Mouse (Mus musculus): ENCODE results near the gene Atrnl1. TPM values are rescaled to one million over a fixed set of nuclear protein-coding genes. Genes with fewer than 3 reads are reported as not detected.

The Atrnl1 gene
- total RNA-seq, 4 experiments from 2014 or later: 13.7 to 16.1 (median 15.1) TPM

DNA sequence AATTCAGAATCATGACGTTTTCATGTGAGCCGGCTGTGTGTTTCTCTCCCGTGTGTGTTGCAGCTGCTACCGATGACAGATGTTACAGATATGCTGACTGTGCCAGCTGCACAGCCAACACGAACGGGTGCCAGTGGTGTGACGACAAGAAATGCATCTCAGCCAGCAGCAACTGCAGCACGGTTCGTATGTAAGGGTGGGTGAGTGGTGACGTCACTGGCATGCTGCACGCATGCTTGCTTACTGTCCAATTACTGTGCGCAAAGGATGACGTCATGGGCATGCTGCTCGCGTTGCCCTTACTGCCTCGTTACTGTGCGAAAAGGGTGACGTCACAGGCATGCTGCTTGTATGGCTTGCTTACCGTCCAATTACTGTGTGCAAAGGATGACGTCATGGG is 75.8 kb downstream of the Atrnl1 start:
- no peak for DNase-seq (ENCODE audit: low spot score)

DNA sequence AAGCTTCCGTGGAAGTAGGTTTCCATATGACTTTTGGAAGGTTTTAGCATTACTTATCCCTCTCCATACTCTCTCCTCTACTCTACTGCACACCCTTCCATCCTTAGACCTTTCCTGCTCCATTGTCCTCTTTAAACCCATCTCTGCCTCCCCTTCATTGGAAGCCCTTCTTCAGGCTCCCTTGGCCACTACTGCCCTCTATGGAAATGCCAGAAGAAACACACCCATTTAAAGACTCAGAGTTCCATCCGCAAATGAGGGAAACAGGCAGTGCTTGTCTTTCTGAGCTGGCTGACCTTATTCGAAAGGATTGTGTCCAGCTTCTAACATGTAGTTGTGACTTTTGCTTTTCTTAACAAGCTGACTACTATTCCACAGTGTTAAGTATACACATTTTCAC is 81.7 kb downstream of the Atrnl1 start:
- DNase-seq (ENCODE audit: low spot score): peak; percentile 3

DNA sequence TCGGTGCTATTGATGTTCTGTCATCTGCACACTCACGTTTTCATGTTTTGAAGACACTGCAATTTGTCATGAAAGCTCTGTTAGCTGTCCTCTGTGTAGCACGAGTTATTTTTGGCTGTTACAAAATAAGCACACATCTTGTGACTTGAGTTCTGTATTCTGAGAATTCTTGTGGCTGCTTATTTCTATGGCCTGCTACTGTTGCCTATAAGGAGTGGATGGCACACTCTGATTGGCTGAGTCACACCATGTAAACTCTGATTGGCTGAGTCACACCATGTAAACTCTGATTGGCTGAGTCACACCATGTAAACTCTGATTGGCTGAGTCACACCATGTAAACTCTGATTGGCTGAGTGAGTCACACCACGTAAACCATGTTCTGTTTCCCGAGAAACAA is 85.9 kb downstream of the Atrnl1 start:
- peak; percentile 3 for DNase-seq (ENCODE audit: low spot score)

DNA sequence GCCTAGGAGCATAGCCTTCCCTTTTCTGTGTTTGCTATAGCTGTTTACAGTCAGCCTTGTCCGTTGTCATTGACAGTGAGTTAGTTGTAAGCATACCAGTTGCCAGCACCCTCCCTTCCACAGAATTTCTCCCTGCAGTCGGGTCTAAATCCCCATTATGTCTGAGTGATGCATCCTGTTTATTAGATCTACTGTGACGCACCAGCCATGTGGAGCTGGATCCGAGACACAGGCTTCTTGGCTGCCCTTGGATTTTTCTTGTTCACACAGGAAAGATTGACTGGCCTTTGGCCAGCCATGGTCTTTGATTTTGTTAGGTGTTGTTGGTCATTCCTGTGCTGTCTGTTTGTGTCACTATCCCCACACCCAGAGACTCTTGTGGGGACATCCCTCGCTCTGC is 102.3 kb downstream of the Atrnl1 start:
- DNase-seq (ENCODE audit: low spot score): peak; percentile 4

DNA sequence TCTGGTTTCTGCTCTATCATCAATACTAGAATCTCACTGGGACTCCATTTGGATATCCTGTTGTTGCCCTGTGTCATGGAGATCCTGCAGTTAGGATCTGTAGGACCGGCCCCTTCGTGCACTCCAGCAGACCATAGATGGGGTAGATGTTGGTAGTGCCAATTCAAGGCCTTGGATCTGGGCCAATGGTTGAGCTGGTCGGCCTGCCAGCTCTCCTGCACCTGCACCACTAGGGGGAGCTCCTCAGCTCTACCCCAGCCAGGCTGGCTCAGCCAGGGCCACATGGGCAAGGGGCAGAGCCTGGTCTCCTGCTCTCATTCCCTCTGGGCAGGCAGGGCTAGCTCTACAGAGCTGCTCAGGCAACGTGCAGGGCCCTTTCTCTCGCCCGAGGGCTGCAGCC is 114.1 kb downstream of the Atrnl1 start:
- peak; percentile 16 for DNase-seq (ENCODE audit: low spot score)

DNA sequence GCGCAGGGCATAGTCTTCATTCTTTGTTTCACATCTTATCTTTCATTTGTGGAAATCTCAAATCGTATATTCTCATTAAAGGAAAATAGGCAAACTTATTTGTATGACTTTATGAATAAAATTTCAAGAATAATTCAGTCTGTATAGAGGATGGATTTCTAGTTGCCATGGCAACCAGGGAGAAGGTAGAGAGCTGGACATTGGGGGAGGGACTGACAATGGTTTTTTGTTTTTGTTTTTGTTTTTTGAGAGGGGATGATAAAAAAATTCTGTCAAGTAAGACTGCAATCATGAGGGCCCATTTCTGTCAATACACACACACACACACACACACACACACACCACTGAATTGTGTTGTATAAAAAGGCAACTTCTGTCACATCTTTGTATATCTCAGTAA is 114.5 kb downstream of the Atrnl1 start:
- no peak for DNase-seq (ENCODE audit: low spot score)

DNA sequence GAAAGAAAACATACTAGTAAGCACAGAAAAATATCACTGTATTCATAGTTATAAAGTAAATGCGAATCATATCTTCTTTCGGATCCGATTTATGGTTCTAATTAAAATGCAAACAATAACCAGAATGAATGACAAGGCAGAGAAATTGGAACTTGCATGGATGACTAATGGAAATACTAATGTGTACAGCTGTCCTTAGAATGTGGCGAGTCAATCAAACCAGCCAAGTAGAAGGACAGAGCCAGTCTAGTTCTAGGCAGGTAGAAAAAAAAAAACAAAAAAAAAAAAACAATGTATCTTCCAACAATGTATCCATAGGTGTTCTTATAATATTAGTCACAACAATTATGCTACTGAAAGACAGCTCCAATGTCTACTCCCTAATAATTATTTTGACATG is 116.2 kb downstream of the Atrnl1 start:
- DNase-seq (ENCODE audit: low spot score): no peak

DNA sequence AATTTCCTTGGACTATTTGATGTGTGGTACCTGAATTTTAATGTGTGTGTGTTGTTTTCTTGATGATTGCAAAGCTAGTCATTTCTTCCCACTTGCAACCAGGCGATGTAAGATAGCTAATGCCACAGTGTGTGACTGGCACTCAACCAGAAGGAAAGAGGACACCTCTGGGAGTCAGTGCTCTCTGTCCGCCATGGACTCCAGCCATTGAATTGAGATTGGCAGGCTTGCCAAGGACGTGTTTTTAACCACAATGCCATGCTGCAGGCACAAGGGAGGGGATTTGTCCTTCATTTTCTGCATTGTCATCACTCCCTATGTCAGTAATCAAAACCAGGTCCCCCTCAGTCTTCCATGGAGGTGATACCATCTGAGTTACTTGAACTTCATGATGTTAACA is 126.6 kb downstream of the Atrnl1 start:
- no peak for DNase-seq (ENCODE audit: low spot score)

DNA sequence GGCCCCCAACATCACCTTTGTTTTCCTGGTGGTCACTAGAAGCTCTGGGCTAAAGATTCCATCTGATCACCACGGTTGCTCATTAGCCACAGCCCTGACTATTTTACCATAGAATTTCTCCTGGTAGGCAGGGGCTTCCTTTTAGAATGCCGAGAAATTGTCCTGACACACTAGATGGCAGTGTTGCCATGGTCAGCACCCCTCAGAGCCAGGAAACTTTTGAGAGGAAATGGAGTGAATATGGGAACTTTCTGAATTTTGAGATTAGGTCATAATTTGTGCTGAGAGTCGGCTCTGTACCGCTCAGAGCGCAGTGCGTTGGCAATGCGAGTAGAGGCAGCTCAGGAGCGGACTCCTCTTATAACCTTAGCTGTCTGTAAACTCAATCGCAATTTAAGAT is 134.7 kb downstream of the Atrnl1 start:
- DNase-seq (ENCODE audit: low spot score): peak; percentile 20

DNA sequence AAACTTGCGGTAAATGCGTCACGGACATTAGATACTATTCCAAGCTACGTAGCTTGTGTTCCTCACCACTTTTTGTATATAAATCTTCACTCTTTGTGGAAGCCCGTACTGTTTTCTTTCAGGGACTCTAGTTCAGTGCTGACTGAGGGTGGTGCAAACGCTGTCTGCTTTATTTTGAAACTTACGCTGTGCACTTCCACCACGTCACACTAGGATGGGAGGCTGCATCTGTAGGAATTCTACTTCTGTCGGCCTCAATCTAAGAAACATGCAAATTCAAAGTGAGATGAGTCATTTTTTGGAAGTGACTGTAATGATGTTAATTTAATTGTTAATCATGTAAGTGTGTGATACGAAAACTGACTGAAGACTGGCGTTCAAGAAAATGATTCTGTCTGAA is 135.7 kb downstream of the Atrnl1 start:
- DNase-seq (ENCODE audit: low spot score): no peak

DNA sequence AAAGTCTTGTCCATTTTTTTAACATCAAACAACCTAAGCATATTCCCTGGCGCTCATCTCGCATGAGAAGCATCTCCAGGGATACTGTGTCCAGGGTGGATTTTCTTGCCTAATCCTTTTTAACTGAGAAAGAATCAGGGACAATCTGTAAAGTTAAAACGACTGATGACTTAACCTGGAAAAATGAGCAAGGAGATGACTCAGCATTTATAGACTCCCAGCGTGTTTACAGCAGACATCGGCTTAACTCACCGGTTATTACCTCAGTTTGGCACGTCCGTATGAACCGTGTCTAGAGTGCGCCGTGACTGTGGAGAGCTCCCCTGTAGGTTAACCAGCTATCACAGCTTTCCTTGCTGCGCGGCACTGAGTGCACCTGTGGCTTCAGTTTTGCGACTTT is 141.4 kb downstream of the Atrnl1 start:
- DNase-seq (ENCODE audit: low spot score): no peak

DNA sequence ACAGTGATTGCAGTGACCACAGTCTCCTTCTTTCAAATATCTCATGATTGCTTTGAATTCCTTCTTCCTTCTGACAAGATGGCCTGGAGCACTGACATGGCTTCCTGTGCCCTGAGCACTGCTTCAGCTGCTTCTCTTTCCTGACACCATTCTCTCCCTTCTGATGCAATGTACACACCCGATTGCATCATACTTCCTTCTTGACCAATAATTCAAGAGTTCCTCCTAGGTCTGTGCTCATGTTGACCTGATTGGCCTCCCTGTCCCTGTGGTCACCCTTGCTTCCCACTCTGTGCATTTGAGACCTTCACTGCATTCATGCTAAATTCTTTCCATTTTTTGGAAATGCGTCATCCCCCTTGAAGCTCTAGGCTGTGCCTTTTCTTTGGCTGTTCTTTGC is 151.7 kb downstream of the Atrnl1 start:
- DNase-seq (ENCODE audit: low spot score): no peak

DNA sequence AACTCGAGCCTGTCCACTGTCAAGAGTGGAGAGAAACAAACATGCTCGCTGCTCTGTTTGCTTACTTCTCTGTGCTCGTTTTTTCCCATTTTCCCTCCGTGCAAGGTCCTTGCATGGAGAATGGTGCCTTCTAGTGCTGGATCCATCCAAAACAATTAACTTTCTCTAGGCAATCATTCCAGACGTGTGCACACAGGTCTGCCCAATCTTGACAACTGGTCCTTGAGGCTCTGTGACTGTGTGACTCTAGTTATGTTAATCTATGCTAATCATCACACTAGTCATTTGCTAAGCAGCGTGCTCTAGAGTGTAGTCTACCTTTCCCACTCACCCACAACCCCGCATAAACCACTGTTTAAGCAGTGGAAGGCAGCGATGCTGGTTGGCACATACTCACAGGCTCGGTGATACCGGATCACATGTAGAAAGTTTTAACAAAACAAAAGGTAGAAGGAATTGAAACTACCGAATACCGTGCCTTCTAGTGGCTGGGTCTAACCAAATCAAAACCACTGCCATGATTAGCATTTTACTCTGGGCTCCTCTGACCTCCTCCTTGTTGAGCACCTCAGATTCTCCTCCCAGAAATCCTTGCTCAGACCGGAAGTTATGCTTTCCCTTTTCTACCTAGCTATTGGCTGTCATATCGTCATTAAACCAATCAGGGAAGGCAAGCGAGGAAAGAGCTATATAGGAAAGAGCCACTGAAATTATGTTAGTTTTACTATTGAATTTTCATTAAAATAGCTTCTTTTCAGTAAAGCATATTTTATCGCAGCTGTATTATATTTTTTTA is 153.9 kb downstream of the Atrnl1 start:
- no peak for DNase-seq (ENCODE audit: low spot score)

DNA sequence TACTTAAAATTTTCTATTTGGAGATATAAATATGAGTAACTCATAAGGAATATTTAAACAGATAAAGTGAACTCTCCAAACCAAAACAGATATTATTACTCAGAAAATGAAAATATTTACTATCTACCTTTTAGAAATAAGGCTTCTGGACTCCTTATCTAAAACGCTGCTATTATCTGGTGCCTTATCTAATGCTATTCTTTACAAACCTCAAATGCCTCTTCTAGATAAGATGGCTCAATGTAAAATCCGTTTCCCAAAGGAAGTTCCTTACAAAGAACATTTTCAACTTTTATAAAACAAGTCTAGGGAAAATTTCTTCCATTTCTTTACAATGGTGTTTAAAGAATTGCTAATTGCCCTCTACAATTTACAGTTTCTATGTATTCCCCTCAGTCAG is 156.2 kb downstream of the Atrnl1 start:
- no peak for DNase-seq (ENCODE audit: low spot score)

DNA sequence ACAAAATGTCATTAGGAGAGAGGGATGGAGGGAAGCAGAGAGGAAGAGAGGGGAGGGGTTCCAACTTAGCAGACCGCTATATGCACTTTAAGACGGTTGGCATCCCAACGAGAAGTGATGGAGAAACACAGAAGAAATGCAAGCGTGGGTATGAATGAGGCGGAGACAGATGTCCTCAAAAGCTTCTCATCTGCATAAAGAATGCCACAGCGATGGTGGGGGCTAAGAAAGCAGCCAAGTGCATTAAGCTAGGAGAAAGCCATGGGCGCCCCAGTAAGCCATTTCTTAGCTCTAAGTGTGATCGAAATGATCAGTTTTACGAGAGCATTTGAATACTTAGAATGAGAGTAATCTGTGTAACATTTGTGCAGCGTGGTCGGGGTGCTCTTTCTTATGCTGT is 157.8 kb downstream of the Atrnl1 start:
- no peak for DNase-seq (ENCODE audit: low spot score)

DNA sequence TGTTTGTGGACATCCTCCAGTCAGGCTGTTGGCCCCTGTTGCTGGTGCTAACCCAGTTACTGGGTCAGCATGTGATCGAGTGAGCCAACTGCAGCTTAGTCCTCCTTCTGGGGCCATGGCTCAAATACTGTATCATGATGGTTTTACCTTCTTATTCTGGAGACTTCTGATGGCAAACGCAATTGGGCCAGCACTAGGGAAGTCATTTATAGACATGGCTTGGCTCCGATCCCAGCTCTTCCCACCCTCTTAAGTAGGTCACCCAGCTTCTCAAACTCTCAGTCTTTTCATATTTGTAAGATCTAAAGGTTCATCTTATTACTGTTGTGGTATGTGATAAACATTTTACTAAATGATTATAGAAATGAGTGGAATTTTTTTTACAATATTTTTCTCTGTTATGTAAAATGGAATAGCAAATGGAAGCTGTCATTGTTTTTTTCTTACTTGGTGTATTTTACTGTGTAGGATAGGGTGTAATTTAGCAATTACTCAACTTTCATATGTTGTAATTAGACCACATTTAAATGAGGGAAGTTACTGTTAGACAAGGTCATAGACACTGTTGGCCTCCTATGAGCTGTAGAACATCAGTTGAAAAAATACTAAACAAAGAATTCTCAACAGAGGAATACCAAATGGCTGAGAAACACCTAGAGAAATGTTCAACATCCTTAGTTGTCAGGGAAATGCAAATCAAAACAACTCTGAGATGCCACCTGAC is 171.7 kb downstream of the Atrnl1 start:
- DNase-seq (ENCODE audit: low spot score): peak; percentile 13

DNA sequence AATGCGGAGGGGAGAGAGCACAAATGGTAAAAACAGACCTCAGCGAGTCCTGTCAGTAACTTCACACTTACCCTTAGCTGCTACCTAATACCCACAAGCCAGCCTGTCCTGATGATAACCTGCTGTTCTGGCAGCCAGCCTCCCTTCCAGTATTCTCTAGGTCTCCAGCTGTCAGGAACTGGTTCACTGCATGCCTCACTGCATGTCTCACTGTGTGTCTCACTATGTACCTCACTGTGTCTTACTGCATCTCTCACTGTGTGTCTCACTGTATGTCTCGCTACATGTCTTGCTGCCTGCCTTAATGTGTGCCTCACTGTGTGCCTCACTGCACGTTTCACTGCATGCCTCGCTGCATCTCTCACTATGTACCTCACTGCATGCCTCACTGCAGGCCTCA is 175.9 kb downstream of the Atrnl1 start:
- peak; percentile 7 for DNase-seq (ENCODE audit: low spot score)

DNA sequence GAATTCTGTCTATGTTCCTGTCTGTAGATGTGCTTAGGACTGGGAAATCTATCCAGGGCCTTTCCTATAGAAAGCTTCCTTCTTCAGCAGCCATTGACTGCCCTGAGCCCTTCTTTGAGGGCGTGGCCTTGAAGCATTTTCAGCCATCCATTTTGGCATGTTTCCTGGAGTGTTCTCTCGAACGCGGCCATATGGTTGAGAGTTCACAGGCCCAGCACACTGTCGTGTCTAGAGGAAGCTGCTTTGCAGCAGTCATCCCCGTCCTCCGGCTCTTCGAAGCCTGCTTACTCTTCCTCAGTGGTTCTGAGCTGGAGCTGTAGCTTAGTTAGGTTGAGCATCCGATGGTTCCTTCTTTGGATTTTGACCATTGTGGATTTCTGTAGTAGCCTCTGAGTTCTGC is 191.4 kb downstream of the Atrnl1 start:
- DNase-seq (ENCODE audit: low spot score): no peak

DNA sequence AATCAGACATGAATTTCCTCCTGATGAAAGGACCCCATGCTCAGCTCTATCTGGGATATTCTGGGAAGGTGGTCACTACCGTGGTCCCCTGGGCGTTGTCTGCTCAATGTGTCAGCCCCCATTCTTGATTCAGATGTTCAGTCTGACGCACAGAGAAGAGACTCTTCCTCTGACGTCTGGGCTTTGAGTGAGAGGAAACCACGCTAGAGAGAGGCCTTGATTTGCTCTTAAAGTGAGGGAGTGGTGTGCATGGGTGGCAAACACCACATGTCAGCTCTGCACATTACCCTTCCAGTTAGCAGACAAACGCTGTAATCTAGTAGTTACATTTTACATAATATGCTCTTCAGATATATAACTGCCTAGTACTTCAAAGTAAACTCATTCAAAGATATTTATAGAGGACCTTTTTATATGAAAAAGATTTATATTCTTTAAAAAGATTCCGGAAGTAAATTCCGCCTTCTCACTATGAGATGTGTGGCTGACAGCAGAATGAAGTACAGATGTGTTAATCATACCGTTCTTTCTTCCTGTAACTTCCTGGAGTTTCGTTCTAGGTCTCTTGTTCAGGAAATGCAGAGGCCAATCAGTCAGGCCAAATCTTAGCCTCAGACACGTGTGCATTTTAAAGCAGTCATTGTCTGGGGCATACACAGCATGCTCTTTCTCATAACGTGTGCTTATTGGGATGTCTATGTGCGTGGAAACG is 192.1 kb downstream of the Atrnl1 start:
- DNase-seq (ENCODE audit: low spot score): no peak

DNA sequence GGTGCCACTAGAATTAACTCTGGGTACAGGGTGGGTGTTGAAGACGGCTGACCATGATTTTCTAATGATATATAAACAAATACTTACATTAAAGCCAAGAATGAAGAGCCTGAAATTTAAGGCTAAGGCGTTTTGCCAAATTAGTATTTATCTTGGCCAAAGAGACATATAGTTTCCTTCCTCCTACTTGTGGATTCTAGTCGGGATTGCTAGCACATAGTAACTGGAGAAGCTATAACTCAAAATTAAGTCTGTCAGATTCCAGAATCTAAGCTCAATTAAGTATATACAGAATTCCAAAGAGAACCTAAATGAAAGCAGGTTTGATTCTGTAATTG is 192.6 kb downstream of the Atrnl1 start:
- no peak for DNase-seq (ENCODE audit: low spot score)

DNA sequence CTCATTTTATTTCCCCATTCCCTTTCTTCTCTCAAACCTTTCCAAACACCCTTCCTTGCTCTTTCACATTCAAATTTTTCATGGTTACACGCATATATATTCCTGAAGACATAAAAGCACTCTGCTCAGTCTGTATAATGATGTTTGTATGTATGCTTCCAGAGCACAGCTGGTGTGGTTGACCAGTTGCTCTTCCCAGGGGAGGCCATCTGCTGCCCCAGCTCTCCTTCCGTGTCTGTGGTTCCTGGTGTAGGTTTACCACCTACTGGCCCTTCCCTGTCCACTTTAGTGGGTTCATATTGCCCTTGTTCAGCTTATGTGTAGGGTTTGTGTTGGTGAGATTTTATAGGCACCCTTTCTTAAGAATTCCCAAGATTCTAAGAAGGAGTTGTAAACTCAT is 197.5 kb downstream of the Atrnl1 start:
- DNase-seq (ENCODE audit: low spot score): no peak

DNA sequence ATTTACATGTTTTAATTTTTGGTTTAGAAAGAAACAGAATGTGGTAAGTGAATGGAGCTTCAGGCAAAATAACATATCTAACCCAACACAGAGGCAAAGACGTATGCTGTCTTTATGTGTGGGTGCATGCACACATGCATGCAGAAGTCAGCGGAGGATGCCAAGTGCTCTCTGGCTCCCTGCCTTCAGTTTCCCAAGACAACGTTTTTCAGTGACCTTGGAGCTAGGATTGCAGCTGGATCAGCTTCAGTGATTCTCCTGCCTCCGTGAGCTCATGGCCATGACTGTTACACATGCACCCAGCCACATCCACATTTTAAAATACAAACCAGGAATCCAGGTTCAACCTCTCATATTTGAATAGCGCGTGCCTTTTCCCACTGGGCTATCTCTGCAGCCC is 203.5 kb downstream of the Atrnl1 start:
- DNase-seq (ENCODE audit: low spot score): no peak
